Mouse (Mus musculus): ENCODE measurements around the gene Prr15. TPM values are rescaled to one million over a fixed set of nuclear protein-coding genes. Genes with fewer than 3 reads are reported as not detected.
A peak's percentile ranks its signal among the peaks of the same experiment; 100 is the strongest.

Prr15 gene
- polyA plus RNA-seq, 1 experiment from 2014 or later = 1.1 TPM

DNA sequence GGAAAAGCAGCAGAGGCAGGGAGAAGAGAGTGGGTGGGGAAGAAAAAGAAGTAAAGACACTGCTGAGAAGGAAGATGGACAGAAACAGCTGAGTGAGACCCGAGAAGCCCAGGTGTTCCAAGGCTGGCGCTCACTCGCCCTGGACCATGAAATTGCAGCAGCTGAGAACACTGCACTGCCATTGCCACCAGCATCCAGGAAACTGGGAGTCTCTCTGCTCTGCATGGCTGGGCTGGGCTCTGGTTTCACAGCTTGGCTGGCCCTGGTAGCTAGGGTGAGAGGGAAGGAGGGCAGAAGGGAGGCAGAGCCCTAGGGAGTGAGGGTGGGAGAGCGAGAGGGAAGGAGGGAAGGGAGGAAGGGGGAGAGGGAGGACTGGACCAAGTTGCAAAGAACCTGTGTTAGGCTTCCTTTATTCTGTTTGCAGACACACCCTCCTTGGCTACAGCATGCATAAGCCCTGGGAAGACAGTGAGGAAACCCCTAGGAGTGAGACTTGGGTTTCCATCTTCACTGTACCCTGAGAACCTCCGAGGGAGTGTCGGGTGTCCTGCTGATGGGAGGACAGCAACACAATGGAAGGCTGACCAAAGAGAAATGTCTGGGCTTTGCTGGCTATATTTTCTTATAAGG, 44.4 kb downstream of the Prr15 start:
- Histone ChIP-seq H3K9me3 (no peaks in the 10 kb centered on the region), H3K36me3 (no peaks in the 10 kb centered on the region), H3K27me3 (ENCODE audit: insufficient read depth, poor library complexity, severe bottlenecking) (peaks cover 9% of the 10 kb centered on the region; the same call in 1 of the 2 replicates), H3K27ac (peak overlapping the region; percentile 62), H3K4me3 (no peak overlapping the region), H3K4me1 (replicated peaks) (peaks cover 37% of the 10 kb centered on the region)
- WGBS = 38% methylated on average over 6 of the region's 6 CpGs
- no peak for DNase-seq (ENCODE audit: low spot score)

DNA sequence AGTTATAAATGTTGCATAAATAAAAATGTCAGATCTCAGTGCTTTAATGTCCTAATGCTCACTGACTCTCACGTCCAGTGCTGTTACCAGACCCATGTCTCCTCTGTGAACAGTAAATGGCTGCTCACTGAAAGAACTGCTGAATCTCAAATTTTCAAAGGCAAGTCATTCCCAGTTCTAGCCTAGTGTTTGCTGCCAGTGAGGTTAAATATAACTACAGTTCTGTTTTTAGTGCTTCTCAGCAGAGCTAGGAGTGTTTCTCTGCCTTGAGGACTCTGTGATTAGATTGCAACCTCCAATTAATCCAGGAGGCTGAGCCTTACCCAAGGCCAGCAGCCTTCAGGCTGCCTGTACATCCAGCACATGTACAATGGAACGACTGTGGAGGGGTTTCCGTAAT, 46.2 kb downstream of the Prr15 start:
- Histone ChIP-seq H3K4me1 (replicated peaks) (peaks cover 36% of the 10 kb centered on the region), H3K27ac (no peak overlapping the region), H3K9me3 (no peaks in the 10 kb centered on the region), H3K4me3 (no peak overlapping the region), H3K36me3 (no peaks in the 10 kb centered on the region), H3K27me3 (ENCODE audit: insufficient read depth, poor library complexity, severe bottlenecking) (peaks cover 9% of the 10 kb centered on the region; the same call in 1 of the 2 replicates)
- DNase-seq (ENCODE audit: low spot score) = no peak
- WGBS = 94% methylated on average over 3 of the region's 3 CpGs

DNA sequence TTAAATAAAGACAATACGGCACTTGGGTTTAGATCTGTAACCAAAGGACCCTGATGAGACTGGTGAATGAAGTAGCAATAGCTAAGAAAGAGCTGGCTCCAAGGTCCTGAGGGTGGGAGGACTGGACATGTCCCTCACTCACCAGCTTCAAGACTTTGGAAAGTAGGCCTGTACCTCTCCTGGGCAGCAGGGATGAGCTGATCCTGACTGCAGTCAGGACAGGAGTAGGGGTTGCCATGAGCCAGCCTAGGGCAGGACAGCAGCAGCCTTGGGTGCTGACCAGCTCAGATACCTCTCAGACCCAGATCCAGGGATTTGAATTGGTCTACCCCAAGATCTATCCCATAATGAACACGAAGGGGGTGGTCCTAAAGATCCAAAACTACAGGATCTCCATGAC, 53.7 kb downstream of the Prr15 start:
- no peak for DNase-seq (ENCODE audit: low spot score)
- Histone ChIP-seq H3K9me3 (no peaks in the 10 kb centered on the region), H3K4me3 (no peak overlapping the region), H3K27ac (no peak overlapping the region), H3K4me1 (replicated peaks) (peaks cover 8% of the 10 kb centered on the region), H3K27me3 (ENCODE audit: insufficient read depth, poor library complexity, severe bottlenecking) (no peaks in the 10 kb centered on the region), H3K36me3 (no peaks in the 10 kb centered on the region)
- 74% methylated on average over 2 of the region's 2 CpGs for WGBS

Other genes with a start within 250 kb of the Prr15 start
- 0.77 and 1.2 TPM in 2 replicates for gene Wipf3, start 103.8 kb downstream of the Prr15 start, polyA plus RNA-seq (2016; fragmentation: Nextera tagmentation; extraction: Ambion mirVana)
- gene Scrn1, start 240.7 kb downstream of the Prr15 start, polyA plus RNA-seq (2016; fragmentation: Nextera tagmentation; extraction: Ambion mirVana) = 42.9 and 60.0 TPM in 2 replicates

Measured in hindbrain, embryonic 10.5 days (tissue).